Mouse (Mus musculus): Measurements from ENCODE around the gene Prdm8. TPM values are rescaled to one million over a fixed set of nuclear protein-coding genes. Genes with fewer than 3 reads are reported as not detected.
A peak's percentile ranks its signal among the peaks of the same experiment; 100 is the strongest.

Prdm8 gene
- polyA plus RNA-seq, 1 experiment from 2014 or later, result not detected

- H3K9me3 ChIP-seq (ENCODE audit: control insufficient read depth, low read length), result no peaks in the 10 kb centered on the region
- no peak overlapping the region for H3K9ac ChIP-seq (ENCODE audit: low read depth, low read length)
- H3K4me2 ChIP-seq (replicated peaks; ENCODE audit: low read depth, low read length), result no peak overlapping the region
- no peak overlapping the region for H3K4me3 ChIP-seq (ENCODE audit: low read length)
- ATAC-seq (ENCODE audit: low FRiP score, low TSS enrichment), result no peak
- 56% methylated on average over 7 of the region's 7 CpGs for WGBS
- H3K4me1 ChIP-seq (ENCODE audit: control insufficient read depth, insufficient read depth, low read length), result no peaks in the 10 kb centered on the region
- no peak overlapping the region for H3K27ac ChIP-seq (ENCODE audit: low read depth, low read length)
- no peaks in the 10 kb centered on the region for H3K36me3 ChIP-seq (ENCODE audit: control insufficient read depth, insufficient read depth, low read length)
- H3K27me3 ChIP-seq (ENCODE audit: control insufficient read depth, insufficient read depth, low read length), result no peaks in the 10 kb centered on the region
Measured at GRCm38 (mm10) chr5:98198412-98199218, 31.6 kb downstream of the Prdm8 start.

GRCm38 (mm10) chr5:98199219-98199552 is 32.2 kb downstream of the Prdm8 start:
- ATAC-seq (ENCODE audit: low FRiP score, low TSS enrichment), result no peak
- no peak overlapping the region for H3K4me3 ChIP-seq (ENCODE audit: low read length)
- H3K4me1 ChIP-seq (ENCODE audit: control insufficient read depth, insufficient read depth, low read length), result no peaks in the 10 kb centered on the region
- 36% methylated on average over 7 of the region's 7 CpGs for WGBS
- no peak overlapping the region for H3K9ac ChIP-seq (ENCODE audit: low read depth, low read length)
- H3K27me3 ChIP-seq (ENCODE audit: control insufficient read depth, insufficient read depth, low read length), result no peaks in the 10 kb centered on the region
- no peak overlapping the region for H3K4me2 ChIP-seq (replicated peaks; ENCODE audit: low read depth, low read length)
- no peak overlapping the region for H3K27ac ChIP-seq (ENCODE audit: low read depth, low read length)
- no peaks in the 10 kb centered on the region for H3K9me3 ChIP-seq (ENCODE audit: control insufficient read depth, low read length)
- no peaks in the 10 kb centered on the region for H3K36me3 ChIP-seq (ENCODE audit: control insufficient read depth, insufficient read depth, low read length)

GRCm38 (mm10) chr5:98201606-98202005 is 34.6 kb downstream of the Prdm8 start:
- H3K4me1 ChIP-seq (ENCODE audit: control insufficient read depth, insufficient read depth, low read length), result no peaks in the 10 kb centered on the region
- no peak for ATAC-seq (ENCODE audit: low FRiP score, low TSS enrichment)
- WGBS, result 86% methylated on average over 3 of the region's 3 CpGs

GRCm38 (mm10) chr5:98202996-98203395 is 36.0 kb downstream of the Prdm8 start:
- Histone ChIP-seq H3K9me3 (ENCODE audit: control insufficient read depth, low read length) (no peaks in the 10 kb centered on the region), H3K4me3 (ENCODE audit: low read length) (no peak overlapping the region), H3K27me3 (ENCODE audit: control insufficient read depth, insufficient read depth, low read length) (no peaks in the 10 kb centered on the region), H3K36me3 (ENCODE audit: control insufficient read depth, insufficient read depth, low read length) (no peaks in the 10 kb centered on the region), H3K9ac (ENCODE audit: low read depth, low read length) (no peak overlapping the region), H3K4me1 (ENCODE audit: control insufficient read depth, insufficient read depth, low read length) (no peaks in the 10 kb centered on the region), H3K27ac (ENCODE audit: low read depth, low read length) (no peak overlapping the region), H3K4me2 (replicated peaks; ENCODE audit: low read depth, low read length) (no peak overlapping the region)
- peak; percentile 75; the same call in 1 of the 2 replicates for ATAC-seq (ENCODE audit: low FRiP score, low TSS enrichment)
- 32% methylated on average over 4 of the region's 4 CpGs for WGBS

More at GRCm38 (mm10) chr5:98201606-98202005, 34.6 kb downstream of the Prdm8 start:
- Histone ChIP-seq H3K36me3 (ENCODE audit: control insufficient read depth, insufficient read depth, low read length) (no peaks in the 10 kb centered on the region), H3K4me2 (replicated peaks; ENCODE audit: low read depth, low read length) (no peak overlapping the region), H3K27ac (ENCODE audit: low read depth, low read length) (no peak overlapping the region), H3K9me3 (ENCODE audit: control insufficient read depth, low read length) (no peaks in the 10 kb centered on the region), H3K9ac (ENCODE audit: low read depth, low read length) (no peak overlapping the region), H3K4me3 (ENCODE audit: low read length) (no peak overlapping the region), H3K27me3 (ENCODE audit: control insufficient read depth, insufficient read depth, low read length) (no peaks in the 10 kb centered on the region)

- Histone ChIP-seq H3K9ac (ENCODE audit: low read depth, low read length) (no peak overlapping the region), H3K4me3 (ENCODE audit: low read length) (no peak overlapping the region), H3K4me1 (ENCODE audit: control insufficient read depth, insufficient read depth, low read length) (no peaks in the 10 kb centered on the region), H3K9me3 (ENCODE audit: control insufficient read depth, low read length) (no peaks in the 10 kb centered on the region), H3K4me2 (replicated peaks; ENCODE audit: low read depth, low read length) (no peak overlapping the region), H3K27ac (ENCODE audit: low read depth, low read length) (no peak overlapping the region), H3K27me3 (ENCODE audit: control insufficient read depth, insufficient read depth, low read length) (no peaks in the 10 kb centered on the region), H3K36me3 (ENCODE audit: control insufficient read depth, insufficient read depth, low read length) (no peaks in the 10 kb centered on the region)
- no peak for ATAC-seq (ENCODE audit: low FRiP score, low TSS enrichment)
- WGBS, result 59% methylated on average over 4 of the region's 4 CpGs
Measured at GRCm38 (mm10) chr5:98212501-98212900, 45.5 kb downstream of the Prdm8 start.

- no peaks in the 10 kb centered on the region for H3K36me3 ChIP-seq (ENCODE audit: control insufficient read depth, insufficient read depth, low read length)
- H3K9me3 ChIP-seq (ENCODE audit: control insufficient read depth, low read length), result 0 out of 2 replicates have a peak, but pooled peaks cover 3% of the 10 kb centered on the region
- no peak overlapping the region for H3K4me2 ChIP-seq (replicated peaks; ENCODE audit: low read depth, low read length)
- H3K27ac ChIP-seq (ENCODE audit: low read depth, low read length), result no peak overlapping the region
- WGBS, result 85% methylated on average over 4 of the region's 4 CpGs
- ATAC-seq (ENCODE audit: low FRiP score, low TSS enrichment), result no peak
- no peak overlapping the region for H3K4me3 ChIP-seq (ENCODE audit: low read length)
- no peaks in the 10 kb centered on the region for H3K4me1 ChIP-seq (ENCODE audit: control insufficient read depth, insufficient read depth, low read length)
- H3K27me3 ChIP-seq (ENCODE audit: control insufficient read depth, insufficient read depth, low read length), result no peaks in the 10 kb centered on the region
- no peak overlapping the region for H3K9ac ChIP-seq (ENCODE audit: low read depth, low read length)
Measured at GRCm38 (mm10) chr5:98221956-98222355, 55.0 kb downstream of the Prdm8 start.

GRCm38 (mm10) chr5:98226710-98227109 is 59.7 kb downstream of the Prdm8 start:
- Histone ChIP-seq H3K27ac (ENCODE audit: low read depth, low read length) (no peak overlapping the region), H3K9ac (ENCODE audit: low read depth, low read length) (no peak overlapping the region), H3K4me2 (replicated peaks; ENCODE audit: low read depth, low read length) (no peak overlapping the region), H3K4me3 (ENCODE audit: low read length) (no peak overlapping the region), H3K4me1 (ENCODE audit: control insufficient read depth, insufficient read depth, low read length) (no peaks in the 10 kb centered on the region), H3K36me3 (ENCODE audit: control insufficient read depth, insufficient read depth, low read length) (no peaks in the 10 kb centered on the region), H3K27me3 (ENCODE audit: control insufficient read depth, insufficient read depth, low read length) (no peaks in the 10 kb centered on the region), H3K9me3 (ENCODE audit: control insufficient read depth, low read length) (0 out of 2 replicates have a peak, but pooled peaks cover 3% of the 10 kb centered on the region)
- 74% methylated on average over 2 of the region's 2 CpGs for WGBS
- no peak for ATAC-seq (ENCODE audit: low FRiP score, low TSS enrichment)

- H3K27me3 ChIP-seq (ENCODE audit: control insufficient read depth, insufficient read depth, low read length), result no peaks in the 10 kb centered on the region
- 0 out of 2 replicates have a peak, but pooled peaks cover 3% of the 10 kb centered on the region for H3K9me3 ChIP-seq (ENCODE audit: control insufficient read depth, low read length)
- H3K27ac ChIP-seq (ENCODE audit: low read depth, low read length), result no peak overlapping the region
- H3K4me3 ChIP-seq (ENCODE audit: low read length), result no peak overlapping the region
- H3K36me3 ChIP-seq (ENCODE audit: control insufficient read depth, insufficient read depth, low read length), result no peaks in the 10 kb centered on the region
- no peak overlapping the region for H3K4me2 ChIP-seq (replicated peaks; ENCODE audit: low read depth, low read length)
- H3K4me1 ChIP-seq (ENCODE audit: control insufficient read depth, insufficient read depth, low read length), result no peaks in the 10 kb centered on the region
- WGBS, result 72% methylated on average over 6 of the region's 6 CpGs
- no peak for ATAC-seq (ENCODE audit: low FRiP score, low TSS enrichment)
- no peak overlapping the region for H3K9ac ChIP-seq (ENCODE audit: low read depth, low read length)
Measured at GRCm38 (mm10) chr5:98229456-98229855, 62.5 kb downstream of the Prdm8 start.

GRCm38 (mm10) chr5:98238466-98238865 is 71.5 kb downstream of the Prdm8 start:
- WGBS, result 83% methylated on average over 6 of the region's 6 CpGs
- no peak overlapping the region for H3K4me3 ChIP-seq (ENCODE audit: low read length)

More at GRCm38 (mm10) chr5:98238466-98238865, 71.5 kb downstream of the Prdm8 start:
- Histone ChIP-seq H3K9me3 (ENCODE audit: control insufficient read depth, low read length) (no peaks in the 10 kb centered on the region), H3K9ac (ENCODE audit: low read depth, low read length) (no peak overlapping the region), H3K4me2 (replicated peaks; ENCODE audit: low read depth, low read length) (no peak overlapping the region), H3K4me1 (ENCODE audit: control insufficient read depth, insufficient read depth, low read length) (no peaks in the 10 kb centered on the region), H3K27ac (ENCODE audit: low read depth, low read length) (no peak overlapping the region), H3K27me3 (ENCODE audit: control insufficient read depth, insufficient read depth, low read length) (no peaks in the 10 kb centered on the region), H3K36me3 (ENCODE audit: control insufficient read depth, insufficient read depth, low read length) (no peaks in the 10 kb centered on the region)
- no peak for ATAC-seq (ENCODE audit: low FRiP score, low TSS enrichment)
